Mouse (Mus musculus) kidney, postnatal 4 days (tissue): Measurements from ENCODE around the gene Lingo3.
A peak's percentile ranks its signal among the peaks of the same experiment; 100 is the strongest.

Experiments used
- DNase-seq, 2 experiments: peaks; one replicate each; pipeline ENCODE4 v3.0.0; 2021; ENCODE audit warnings: mixed read lengths in 2 of 2

Gene Lingo3

DNA sequence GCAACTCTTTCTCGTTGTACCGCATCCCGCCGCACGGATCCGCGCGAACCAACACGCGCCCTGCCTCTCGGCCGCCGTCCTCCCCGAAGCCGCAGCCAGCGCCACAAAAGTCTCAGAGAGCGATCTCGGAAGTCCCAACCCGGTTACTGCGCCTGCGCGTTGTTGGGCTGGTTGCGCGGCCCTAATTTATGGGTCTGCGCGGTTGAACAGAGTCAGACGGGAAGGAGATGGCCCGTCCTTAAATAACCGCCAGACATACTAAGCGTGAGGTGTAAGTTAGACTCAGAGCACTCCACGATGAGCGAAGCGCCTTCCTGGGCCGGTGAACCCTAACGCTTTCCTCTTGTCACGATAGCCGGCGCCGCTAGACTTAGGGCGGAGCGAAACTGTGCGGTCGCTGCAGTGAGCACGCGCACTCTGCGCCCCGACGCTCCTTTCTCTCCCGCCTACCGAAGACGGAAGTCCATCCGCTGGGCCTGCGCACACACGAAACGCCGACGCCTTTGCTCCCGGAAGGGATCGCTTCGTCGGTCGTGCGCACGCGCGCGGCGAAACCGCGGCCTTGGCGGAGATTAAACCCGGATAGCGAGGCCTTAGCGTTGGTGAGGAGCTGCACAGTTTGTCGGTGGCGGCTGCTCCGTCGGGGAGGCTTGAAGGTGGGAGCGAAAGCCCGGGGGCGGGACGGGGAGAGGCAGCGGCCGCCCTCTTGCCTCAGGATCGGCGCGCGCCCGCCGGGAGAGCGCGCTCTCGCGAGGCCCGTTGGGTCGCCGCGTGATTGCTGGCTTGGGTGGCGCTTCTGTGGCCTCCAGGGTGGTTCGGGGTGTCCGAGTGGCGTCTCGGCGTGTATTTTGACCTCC, 45.5 kb downstream of the Lingo3 start, which contains the start of the genes Sf3a2 and Plekhj1:
TSS of gene Sf3a2 (plus strand) at position 49 of the 857 bp plus-strand sequence.
TSS of gene Plekhj1 (minus strand) at position 477 of the 857 bp plus-strand sequence.
- DNase-seq = peak; percentile 96 to 97

DNA sequence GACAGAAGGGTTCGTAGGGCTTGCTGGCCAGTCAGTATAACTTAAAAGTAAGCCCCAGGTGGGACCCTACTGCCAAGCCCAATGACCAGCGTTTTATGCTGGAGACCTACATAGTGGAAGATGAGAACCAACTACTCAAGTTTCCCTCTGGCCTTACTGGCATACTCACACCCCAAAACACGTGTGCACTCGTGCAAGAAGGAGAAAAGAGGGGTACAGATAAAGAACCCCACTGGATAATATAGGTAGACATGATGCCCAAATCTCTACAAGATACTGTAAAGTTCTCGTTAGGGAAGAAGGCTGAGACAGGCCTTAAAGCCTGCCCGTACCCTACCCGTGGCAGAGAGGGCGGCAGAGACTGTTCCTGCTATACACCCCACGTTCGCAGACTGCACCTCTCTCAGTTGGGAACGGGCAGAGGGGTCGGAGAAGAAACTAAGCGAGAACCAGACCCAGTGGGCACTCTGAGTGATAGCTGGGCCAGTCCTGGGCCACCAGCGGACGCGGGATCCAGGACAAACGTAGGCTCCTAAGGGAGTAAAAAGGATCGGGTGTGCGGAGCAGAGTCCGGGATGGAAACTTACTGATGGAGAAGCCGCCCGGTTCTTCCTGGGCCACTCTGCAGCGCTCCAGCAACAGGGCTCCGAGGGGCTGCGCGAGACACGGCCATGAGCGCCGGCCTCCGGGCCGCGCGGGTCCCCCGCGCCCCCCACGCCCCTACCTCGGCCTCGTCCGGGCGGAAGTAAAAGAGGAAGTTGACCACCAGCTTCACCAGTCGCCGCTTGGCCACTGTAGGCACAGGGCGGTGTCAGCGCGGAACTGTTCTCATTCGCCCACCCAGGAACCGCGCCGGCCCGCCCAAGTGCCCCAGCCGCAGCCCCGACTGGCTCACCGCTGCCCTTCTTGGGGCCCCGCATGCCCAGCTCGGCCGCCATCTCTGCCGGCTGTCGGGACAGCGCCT, 46.4 kb downstream of the Lingo3 start:
- DNase-seq = peak in 1 of 2 experiments; percentile 91

DNA sequence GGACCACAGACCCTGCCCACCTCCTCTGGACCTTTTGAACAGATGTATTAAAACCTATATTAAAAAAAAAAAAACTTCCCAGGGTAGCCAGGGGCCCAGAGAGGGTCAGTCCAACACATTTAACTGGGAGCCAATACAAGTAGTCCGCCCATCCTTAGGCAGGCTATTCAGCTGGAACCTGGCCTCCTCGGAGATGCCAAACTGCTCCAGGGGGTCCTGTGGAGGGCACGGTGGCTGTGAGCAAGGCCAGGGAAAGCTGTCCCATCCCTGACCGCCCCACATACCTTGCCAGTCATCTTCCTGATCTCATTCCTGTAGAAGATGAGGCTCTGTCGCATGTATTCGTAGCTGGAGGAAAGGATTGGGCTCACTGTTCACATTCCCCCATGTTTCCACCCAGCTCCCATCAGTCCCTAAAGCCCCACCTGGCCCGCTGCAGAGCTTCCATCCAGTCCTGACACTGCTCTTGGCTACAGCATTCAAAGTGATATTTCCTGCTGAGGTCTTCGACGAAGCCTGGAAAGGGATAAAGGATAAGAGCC, 47.5 kb downstream of the Lingo3 start:
- DNase-seq = no peak

DNA sequence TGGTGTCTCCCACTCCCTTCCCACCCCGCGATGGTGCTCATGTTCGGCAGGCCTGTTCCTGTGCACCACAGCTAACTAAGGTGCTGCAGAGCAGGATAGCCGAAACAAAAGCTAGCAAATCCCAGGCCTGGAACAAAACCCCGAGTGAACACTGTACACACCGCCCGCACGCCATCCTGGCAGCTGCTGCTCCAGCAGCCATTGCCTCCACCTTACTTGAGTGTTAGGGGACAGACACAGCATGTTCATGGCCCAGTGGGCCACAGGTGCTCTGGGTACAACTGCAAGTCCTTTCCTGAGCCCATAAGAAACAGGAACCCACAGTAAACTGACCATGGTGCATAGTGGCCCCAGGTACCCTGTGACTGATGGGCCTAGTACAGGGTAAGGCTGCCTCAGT, 49.1 kb downstream of the Lingo3 start:
- no peak for DNase-seq

DNA sequence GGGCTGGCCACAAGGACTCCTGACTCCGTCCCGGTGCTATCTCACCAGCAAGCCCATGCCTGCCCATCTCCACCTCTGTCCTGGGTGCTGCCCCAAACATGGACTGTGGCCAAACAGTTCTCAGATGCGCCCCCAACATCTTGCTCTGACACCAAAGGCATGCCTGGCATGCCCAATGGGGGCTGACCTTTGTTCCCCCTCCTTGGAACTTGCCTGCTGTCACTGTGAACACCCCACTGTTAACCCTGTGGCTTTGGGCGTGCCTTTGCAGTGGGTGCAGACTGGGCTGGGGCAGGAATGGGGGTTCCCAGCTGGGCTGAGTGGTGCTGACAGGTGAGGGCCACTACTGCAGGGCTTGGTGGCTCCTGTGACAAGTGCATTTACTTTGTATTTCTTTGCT, 50.0 kb downstream of the Lingo3 start:
- DNase-seq = no peak

DNA sequence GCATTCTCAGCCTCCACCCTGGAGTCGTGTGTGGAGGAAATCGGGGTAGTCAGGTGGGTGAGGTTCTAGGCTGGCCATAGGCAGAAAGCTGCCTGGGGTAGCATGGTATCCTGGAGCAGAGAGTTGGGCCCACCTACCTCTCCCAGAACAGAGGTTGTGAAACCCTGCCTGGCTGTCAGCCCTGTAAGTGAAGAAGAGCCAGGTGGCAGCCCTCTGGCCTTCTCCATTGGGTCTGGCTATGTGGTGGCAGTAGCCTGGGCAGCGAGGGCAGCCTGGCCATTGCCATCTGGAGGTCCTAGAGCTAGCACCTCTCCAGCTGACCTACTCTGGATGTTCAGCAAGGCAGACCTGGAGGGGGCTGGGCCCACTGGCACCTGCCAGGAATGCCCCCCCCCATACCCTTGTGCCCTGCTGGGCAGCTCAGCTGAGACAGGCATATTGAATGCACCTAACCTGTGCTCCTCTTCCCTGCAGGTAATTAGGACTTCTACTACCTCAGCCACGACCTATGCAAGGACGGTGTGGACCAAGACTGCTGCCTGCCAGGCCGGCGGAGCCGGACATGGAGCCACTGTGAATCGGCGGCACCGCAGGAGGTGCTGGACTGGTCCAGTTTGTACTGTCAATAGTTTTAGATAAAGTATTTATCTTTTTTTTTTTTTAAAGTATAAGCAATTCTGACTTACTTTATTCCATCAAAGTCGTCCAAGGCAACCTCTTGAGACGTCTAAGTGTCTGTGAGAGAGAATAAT, 50.6 kb downstream of the Lingo3 start:
- DNase-seq = no peak

DNA sequence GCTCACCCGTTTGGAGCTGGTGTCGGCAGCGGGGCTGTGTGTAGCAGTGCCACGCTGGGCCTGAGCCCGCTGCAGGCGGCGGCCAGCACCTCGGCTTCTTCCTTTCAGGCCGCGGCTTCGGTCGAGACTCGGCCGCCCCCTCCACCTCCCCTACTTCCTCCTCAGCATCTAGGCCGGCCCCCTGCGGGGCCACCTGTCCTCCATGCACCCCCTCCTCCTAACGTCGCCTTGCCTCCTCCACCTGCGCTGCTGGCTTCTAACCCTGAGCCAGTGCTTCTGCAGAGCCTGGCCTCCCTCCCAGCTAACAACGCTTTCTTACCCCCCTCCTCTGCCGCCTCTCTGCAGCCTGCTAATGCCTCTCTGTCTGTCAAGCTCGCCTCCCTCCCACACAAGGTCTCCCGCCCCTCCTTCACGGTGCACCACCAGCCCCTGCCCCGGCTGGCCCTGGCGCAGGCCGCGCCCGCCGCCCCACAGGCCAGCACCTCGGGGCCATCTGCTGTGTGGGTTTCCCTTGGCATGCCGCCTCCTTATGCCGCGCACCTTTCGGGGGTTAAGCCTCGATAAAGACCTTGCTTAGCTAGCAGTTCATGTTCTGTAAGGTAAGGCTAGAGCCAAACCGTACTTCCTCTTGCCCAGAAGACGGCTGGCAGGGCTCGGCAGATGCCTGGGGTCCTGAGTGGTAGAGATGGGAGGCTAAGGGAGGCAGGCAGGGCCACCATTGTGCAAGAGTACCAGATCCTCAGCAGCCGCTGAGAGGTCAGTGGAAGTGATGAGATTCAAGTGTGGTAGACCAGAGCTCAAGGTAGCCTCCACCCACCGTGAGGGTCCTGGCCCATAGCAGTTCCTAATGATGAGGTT, 51.4 kb downstream of the Lingo3 start:
- DNase-seq = peak in 1 of 2 experiments; percentile 45

DNA sequence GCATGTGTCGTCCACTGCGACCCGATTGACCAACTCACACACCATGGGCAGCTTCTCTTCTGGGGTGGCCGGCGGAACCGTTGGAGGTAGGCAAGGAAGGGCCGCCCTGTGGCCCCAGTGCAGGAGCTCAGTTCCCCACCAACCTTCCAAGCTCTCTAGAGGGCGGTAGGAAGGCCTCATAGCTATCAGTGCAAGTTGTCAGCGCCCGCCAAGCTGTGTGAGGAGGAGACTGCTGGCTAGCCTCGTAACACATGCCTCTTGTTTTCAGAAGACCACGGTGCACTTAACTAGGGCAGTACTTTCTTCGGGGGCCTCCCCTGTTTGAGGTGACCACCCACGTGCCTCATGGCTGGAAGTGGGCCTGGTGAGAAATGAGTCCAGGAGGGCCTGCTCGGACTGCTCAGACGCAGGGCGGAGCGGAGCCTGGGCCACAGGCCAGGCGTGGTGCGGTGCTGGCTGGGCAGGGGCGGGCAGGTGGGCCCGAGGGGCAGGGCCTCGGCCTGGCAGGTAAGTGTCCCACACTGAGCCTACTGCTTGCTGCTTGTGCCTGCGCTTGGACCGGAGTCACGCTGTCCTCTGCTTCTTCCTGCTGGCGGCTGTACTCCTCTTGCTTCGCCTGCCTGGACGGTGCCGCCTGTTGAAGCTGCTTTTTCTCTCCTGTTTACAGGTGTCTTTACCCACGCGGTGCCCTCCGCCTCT, 52.2 kb downstream of the Lingo3 start:
- peak in 1 of 2 experiments; percentile 39 for DNase-seq

DNA sequence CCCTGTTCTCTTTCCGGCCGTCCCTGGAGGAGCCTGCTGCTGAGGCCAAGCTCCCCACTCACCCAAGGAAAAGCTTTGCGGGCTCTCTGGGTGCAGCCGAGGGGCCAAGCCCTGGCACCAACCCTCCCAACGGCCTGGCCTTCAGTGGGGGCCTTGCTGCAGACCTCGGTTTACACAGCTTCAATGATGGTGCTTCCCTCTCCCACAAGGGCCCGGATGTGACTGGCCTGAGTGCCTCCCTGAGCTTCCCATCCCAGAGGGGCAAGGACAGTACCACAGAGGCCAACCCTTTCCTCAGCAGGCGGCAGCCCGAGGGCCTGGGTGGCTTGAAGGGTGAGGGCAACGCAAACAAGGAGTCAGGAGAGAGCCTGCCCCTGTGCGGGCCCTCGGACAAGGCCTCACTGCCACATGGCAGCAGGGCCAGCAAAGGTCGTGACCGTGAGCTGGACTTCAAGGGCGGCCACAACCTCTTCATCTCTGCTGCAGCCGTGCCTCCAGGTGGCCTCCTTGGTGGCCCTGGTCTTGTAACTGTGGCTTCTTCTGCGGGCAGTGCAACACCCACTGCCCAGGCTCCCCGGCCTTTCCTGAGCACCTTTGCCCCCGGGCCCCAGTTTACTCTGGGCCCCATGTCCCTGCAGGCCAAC, 53.0 kb downstream of the Lingo3 start:
- no peak for DNase-seq

DNA sequence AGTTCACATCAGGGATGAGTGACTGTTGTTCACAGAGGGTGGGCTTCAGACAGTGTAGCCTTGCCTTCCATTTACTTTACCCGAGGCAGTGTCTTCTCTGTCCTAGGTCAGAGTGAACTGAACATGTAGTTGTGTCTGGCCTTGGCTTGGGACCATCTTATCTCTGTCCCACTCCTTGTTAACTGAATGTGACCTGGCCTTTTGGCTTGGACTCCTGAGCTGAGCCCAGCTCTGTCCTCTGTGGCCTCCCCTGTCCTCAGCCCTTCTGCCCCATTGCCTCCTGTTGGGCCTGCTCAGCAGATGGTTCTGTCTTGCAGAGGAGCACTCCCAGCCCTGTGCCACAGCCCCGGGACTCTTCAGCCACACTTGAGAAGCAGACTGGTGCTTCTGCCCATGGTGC, 56.3 kb downstream of the Lingo3 start:
- no peak for DNase-seq

DNA sequence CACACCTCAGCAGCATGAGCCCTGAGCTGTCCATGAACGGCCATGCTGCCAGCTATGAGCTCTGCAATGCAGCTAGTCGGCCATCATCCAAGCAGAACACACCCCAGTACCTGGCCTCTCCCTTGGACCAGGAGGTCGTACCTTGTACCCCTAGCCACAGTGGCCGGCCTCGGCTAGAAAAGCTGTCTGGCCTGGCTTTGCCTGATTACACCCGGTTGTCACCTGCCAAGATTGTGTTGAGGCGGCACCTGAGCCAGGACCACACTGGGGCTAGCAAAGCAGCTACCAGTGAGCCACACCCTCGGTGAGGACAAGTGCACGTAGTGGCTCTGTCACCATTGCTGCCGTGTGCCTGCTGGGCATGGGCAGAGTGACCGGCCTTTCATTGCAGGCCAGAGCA, 57.9 kb downstream of the Lingo3 start:
- no peak for DNase-seq

DNA sequence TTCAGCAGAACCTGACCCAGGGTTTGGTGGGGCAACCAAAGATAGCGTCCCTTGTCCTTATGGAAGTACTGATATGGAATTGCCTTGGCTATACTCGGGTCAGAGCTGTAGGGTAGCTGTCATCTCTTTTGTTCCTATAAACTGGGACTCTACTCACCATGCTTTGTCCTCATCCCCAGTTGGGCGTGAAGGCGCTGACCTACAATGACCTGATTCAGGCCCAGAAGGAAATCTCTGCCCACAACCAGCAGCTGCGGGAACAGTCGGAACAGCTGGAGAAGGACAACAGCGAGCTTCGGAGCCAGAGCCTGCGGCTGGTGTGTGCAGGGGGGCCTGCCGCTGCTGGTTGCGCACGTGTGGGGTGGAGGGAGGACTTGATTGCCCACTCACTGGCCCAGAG, 59.0 kb downstream of the Lingo3 start:
- no peak for DNase-seq

DNA sequence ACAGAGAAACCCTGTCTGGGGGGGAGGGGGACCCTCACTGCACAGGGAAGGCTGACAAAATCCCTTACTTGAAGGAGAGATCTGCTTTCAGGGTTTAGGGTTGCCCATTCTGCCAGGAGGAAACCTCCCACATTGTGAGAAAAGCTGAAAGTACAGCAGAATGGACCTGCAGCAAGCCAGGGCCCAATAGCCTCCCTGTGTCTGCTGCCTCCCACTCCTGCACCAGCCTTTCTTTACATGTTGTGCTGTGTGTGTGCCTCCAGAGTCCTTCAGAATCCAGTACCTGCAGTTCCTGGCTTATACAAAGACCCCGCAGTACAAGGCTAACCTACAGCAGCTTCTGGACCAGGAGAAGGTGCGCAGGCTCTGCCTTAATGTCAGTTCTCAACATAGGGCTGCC, 59.5 kb downstream of the Lingo3 start:
- DNase-seq = no peak
